Mouse (Mus musculus): Measurements from ENCODE around the gene Insyn1.

Gene Insyn1

GRCm38 (mm10) chr9:58535447-58536134, 47.2 kb downstream of the Insyn1 start:
- DNase-seq (ENCODE audit: low read depth) = no peak

- DNase-seq (ENCODE audit: low read depth) = no peak
Measured at GRCm38 (mm10) chr9:58537774-58538173, 49.4 kb downstream of the Insyn1 start.

GRCm38 (mm10) chr9:58539886-58540285, 51.5 kb downstream of the Insyn1 start:
- DNase-seq (ENCODE audit: low read depth) = no peak

- no peak for DNase-seq (ENCODE audit: low read depth)
Measured at GRCm38 (mm10) chr9:58541895-58542338, 53.5 kb downstream of the Insyn1 start.

- DNase-seq (ENCODE audit: low read depth) = no peak
Measured at GRCm38 (mm10) chr9:58544879-58545324, 56.5 kb downstream of the Insyn1 start.

- DNase-seq (ENCODE audit: low read depth) = no peak
Measured at GRCm38 (mm10) chr9:58545428-58545827, 57.0 kb downstream of the Insyn1 start.

GRCm38 (mm10) chr9:58546630-58547360, 58.4 kb downstream of the Insyn1 start:
- peak; percentile 93 for DNase-seq (ENCODE audit: low read depth)

GRCm38 (mm10) chr9:58548897-58549296, 60.5 kb downstream of the Insyn1 start:
- DNase-seq (ENCODE audit: low read depth) = no peak

Measured in fibroblast of lung, adult 2 months (primary cell).